Mouse (Mus musculus) ES-E14 (cell line): ENCODE data around the gene Lingo4. TPM values are rescaled to one million over a fixed set of nuclear protein-coding genes. Genes with fewer than 3 reads are reported as not detected.

ENCODE experiments used
- DNase-seq: peaks from one replicate; pipeline ENCODE4 v3.0.0-alpha.2; 2013; ENCODE audit warnings: low read depth, low spot score
- H3K27ac ChIP-seq: 2 replicates; pipeline ENCODE4 v1.5.1; 2012; ENCODE audit warnings: low read depth, mild to moderate bottlenecking, low read length, moderate library complexity, mixed read lengths; ENCODE audit not compliant: poor library complexity, insufficient read depth, severe bottlenecking
- H3K36me3 ChIP-seq: 2 replicates; pipeline ENCODE4 v1.6.1; 2012; ENCODE audit warnings: mild to moderate bottlenecking, low read length, moderate library complexity, mixed read lengths; ENCODE audit not compliant: control insufficient read depth, poor library complexity, insufficient read depth, severe bottlenecking
- H3K4me1 ChIP-seq, 2 experiments: fragments of 150-350 bp in 1 of 2; sonication (generic) in 1 of 2; 2 replicates each; pipeline ENCODE4 v1.6.1; 2012; ENCODE audit warnings: low read length in 2 of 2, mild to moderate bottlenecking in 1 of 2, mixed read lengths in 1 of 2; ENCODE audit not compliant: control insufficient read depth in 2 of 2, insufficient read depth in 2 of 2, poor library complexity in 1 of 2
- H3K4me3 ChIP-seq, 2 experiments: fragments of 150-350 bp in 1 of 2; sonication (generic) in 1 of 2; 2 replicates each; pipeline ENCODE4 v1.5.1; 2012; ENCODE audit warnings: low read length in 2 of 2, low read depth in 1 of 2, mild to moderate bottlenecking in 1 of 2, mixed read lengths in 1 of 2; ENCODE audit not compliant: insufficient read depth in 1 of 2, poor library complexity in 1 of 2, severe bottlenecking in 1 of 2
- H3K9ac ChIP-seq: 2 replicates; pipeline ENCODE4 v1.6.1; 2012; ENCODE audit warnings: low read depth, mild to moderate bottlenecking, low read length, mixed read lengths; ENCODE audit not compliant: poor library complexity, insufficient read depth, severe bottlenecking
- H3K9me3 ChIP-seq: fragments of 150-350 bp; sonication (generic); 2 replicates; pipeline ENCODE4 v1.6.1; 2012; ENCODE audit warnings: low read depth, mild to moderate bottlenecking, low read length; ENCODE audit not compliant: control insufficient read depth, insufficient read depth
- CHD2 ChIP-seq: IDR thresholded peaks from 2 replicates; pipeline ENCODE4 v1.6.1; 2014; ENCODE audit warnings: mild to moderate bottlenecking, low read depth, low read length, inconsistent platforms
- HCFC1 ChIP-seq: IDR thresholded peaks from 2 replicates; pipeline ENCODE4 v1.6.1; 2012; ENCODE audit warnings: low read length, inconsistent platforms, borderline replicate concordance; ENCODE audit not compliant: insufficient read depth
- MAFK ChIP-seq: IDR thresholded peaks from 2 replicates; pipeline ENCODE4 v1.6.1; 2014; ENCODE audit warnings: mild to moderate bottlenecking, low read depth, low read length, inconsistent platforms; ENCODE audit not compliant: insufficient read depth
- ZC3H11A ChIP-seq: IDR thresholded peaks from 2 replicates; pipeline ENCODE4 v1.6.1; 2012; ENCODE audit warnings: low read depth, mild to moderate bottlenecking, inconsistent platforms, low read length, borderline replicate concordance
- ZNF384 ChIP-seq: IDR thresholded peaks from 2 replicates; pipeline ENCODE4 v1.6.1; 2012; ENCODE audit warnings: low read depth, low read length, inconsistent platforms
- in situ Hi-C, 2 experiments: fragments of 600-800 bp; cut with MboI; formaldehyde crosslinking; loops; one replicate each; pipeline ENCODE4 v1.15.1; 2025; ENCODE audit warnings: low sequenced_read_pairs in 2 of 2, inconsistent platforms in 1 of 2; ENCODE audit not compliant: unreplicated experiment in 2 of 2
- total RNA-seq: library from RNA; depleted of rRNA; stranded (reverse); fragments of 300-350 nt; gene quantifications from 2 replicates; pipeline ENCODE4 v1.2.3, GENCODE M21; 2012

Lingo4 gene
- total RNA-seq, 1 experiment, result not detected

DNA sequence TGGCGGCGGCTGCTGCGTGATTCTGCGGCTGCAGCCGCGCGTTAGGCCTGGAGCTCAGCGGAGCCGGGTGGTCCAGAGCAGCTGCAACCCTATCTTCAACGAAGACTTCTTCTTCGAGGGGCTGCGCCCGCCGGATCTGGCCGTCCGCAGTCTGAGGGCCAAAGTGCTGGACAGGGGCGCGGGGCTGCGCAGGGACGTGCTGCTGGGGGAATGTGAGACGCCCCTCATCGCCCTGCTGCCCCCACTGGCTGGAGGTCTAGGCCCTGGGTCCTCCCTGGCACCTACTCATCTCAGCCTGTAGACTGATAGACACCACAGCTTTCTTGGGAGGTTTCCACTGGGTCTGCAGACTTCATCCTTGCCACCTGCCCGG, 34.2 kb upstream of the Lingo4 start:
- Histone ChIP-seq H3K9me3 (no peaks in the 10 kb centered on the region), H3K9ac (no peak overlapping the region), H3K27ac (no peak overlapping the region), H3K4me3 (peak overlapping the region; percentile 59 to 66), H3K36me3 (no peaks in the 10 kb centered on the region), H3K4me1 (no peaks in the 10 kb centered on the region)
- no peak for DNase-seq
- in situ Hi-C loops, result no loop called here
- no peak for TF ChIP-seq CHD2

DNA sequence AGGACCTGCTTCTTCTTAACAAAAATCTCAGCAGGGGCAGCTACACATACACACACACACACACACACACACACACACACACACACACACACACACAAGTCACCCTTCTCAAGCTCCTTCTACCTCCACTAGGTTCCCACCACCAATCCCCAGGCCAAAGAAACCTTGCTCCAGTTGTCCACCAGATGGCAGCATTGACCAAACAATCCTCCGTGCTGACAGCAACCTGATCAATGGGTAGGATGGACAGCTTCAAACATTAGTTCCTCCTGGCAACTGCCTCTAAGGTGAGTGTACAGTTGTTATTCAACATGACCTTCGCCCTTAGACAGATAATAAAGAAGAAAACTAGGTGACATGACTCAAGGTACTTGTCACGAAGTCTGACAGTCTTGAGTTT, 31.6 kb upstream of the Lingo4 start:
- Histone ChIP-seq H3K36me3 (no peaks in the 10 kb centered on the region), H3K9ac (no peak overlapping the region), H3K27ac (no peak overlapping the region), H3K4me3 (no peak overlapping the region), H3K4me1 (peaks cover 0 to 3% of the 10 kb centered on the region in 2 experiments; a peak in 1 of 4 replicates), H3K9me3 (no peaks in the 10 kb centered on the region)
- DNase-seq, result peak; percentile 76
- in situ Hi-C loops, result no loop called here
- TF ChIP-seq MAFK (no peak), ZC3H11A (peak; percentile 84; the same call in 1 of the 2 replicates)

DNA sequence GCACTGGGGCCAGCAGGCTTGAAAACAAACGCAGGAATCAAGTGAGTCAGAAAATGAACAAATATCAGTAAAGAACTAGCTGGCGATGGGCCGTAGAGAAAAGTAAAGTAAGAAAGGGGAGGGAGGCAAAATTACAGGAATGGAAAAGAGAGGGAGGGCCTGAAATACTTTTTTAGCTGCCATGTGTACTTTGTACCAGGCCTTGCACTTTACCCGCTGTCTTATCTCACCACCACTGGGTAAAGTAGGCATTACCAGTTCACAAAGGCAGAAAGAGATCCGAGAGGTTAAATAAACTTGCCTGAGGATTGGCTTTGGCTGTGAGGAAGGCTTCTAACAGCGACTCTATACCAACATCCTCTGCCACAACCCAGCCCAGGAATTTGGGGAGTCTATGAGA, 30.8 kb upstream of the Lingo4 start:
- in situ Hi-C loops, result no loop called here
- Histone ChIP-seq H3K9me3 (no peaks in the 10 kb centered on the region), H3K4me3 (no peak overlapping the region), H3K27ac (no peak overlapping the region), H3K9ac (no peak overlapping the region), H3K36me3 (no peaks in the 10 kb centered on the region), H3K4me1 (peaks cover 0 to 3% of the 10 kb centered on the region in 2 experiments; a peak in 1 of 4 replicates)
- TF ChIP-seq HCFC1, result no peak
- TF ChIP-seq ZNF384, result no peak
- no peak for TF ChIP-seq ZC3H11A
- TF ChIP-seq MAFK, result no peak
- TF ChIP-seq CHD2, result no peak
- DNase-seq, result no peak

DNA sequence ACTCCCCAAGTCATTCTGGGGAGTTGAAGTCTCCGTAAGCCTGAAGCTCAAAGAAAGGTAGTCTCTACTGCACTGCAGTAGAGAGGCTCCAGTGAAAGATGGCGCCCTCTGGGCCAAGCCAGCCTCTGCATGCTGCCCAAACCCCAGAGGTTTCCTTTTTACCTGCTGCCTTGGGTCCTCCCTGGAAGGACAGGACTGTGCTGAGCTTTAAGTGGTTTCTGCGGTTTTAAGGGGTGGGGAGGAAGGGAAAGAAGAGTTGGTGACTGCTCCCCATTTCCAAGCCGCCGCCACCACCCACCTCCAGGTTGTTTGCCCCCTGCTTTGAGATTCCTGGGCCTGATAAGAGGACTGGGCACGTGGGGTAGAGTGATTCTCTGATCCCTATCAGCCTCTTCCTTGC, 29.7 kb upstream of the Lingo4 start:
- Histone ChIP-seq H3K36me3 (no peaks in the 10 kb centered on the region), H3K4me3 (no peak overlapping the region), H3K27ac (no peak overlapping the region), H3K9ac (no peak overlapping the region), H3K9me3 (no peaks in the 10 kb centered on the region), H3K4me1 (peaks cover 0 to 7% of the 10 kb centered on the region in 2 experiments; a peak in 2 of 4 replicates)
- no peak for DNase-seq
- in situ Hi-C loops, result no loop called here
- TF ChIP-seq CHD2 (no peak), ZNF384 (no peak), HCFC1 (no peak), MAFK (no peak), ZC3H11A (no peak)

DNA sequence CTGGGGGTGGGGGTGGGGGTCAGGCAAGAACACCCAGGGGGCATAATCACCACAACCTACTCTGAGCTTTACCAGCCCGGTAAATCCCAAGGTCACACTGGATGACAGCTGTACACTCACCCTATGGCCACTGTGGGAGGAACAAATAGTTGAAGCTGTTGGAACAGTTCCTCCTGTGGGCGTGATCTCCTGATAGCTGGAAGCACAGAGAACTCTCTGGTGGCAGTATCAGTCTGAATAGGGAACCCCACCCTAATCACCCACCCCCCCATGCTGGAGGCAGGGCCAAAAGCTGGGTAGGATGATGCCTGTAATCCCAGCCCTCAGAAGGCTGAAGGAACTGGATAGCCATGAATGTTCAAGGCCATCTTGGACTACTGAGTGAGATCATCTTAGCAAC, 28.6 kb upstream of the Lingo4 start:
- no peak for TF ChIP-seq ZNF384
- no peak for TF ChIP-seq HCFC1
- TF ChIP-seq CHD2, result no peak
- TF ChIP-seq ZC3H11A, result no peak
- TF ChIP-seq MAFK, result no peak
- in situ Hi-C loops, result no loop called here
- no peak overlapping the region for H3K9ac ChIP-seq
- no peaks in the 10 kb centered on the region for H3K9me3 ChIP-seq
- H3K4me1 ChIP-seq, result peaks cover 0 to 9% of the 10 kb centered on the region in 2 experiments; a peak in 2 of 4 replicates
- DNase-seq, result no peak
- no peak overlapping the region for H3K27ac ChIP-seq
- H3K4me3 ChIP-seq, result no peak overlapping the region
- no peaks in the 10 kb centered on the region for H3K36me3 ChIP-seq
